Mouse (Mus musculus) mouse trophoblast stem cell (cell line): ENCODE measurements around the gene Uvrag.

ENCODE experiments used
- in situ Hi-C, 2 experiments: fragments of 300-500 bp; cut with MseI, MboI; formaldehyde crosslinking; loops; 2 replicates in 1 of 2; 3 replicates in 1 of 2; pipeline ENCODE4 v1.15.1; 2025

Uvrag gene

GRCm38 (mm10) chr7:99140984-99141918 lies at the start of gene Uvrag:
TSS of gene Uvrag (minus strand) at chr7:99141141.
- in situ Hi-C loops: no loop called here

- in situ Hi-C loops: no loop called here
Observed at GRCm38 (mm10) chr7:99189885-99190284, 48.9 kb upstream of the Uvrag start.

- in situ Hi-C loops: no loop called here
Observed at GRCm38 (mm10) chr7:99188630-99189029, 47.7 kb upstream of the Uvrag start.

- in situ Hi-C loops: no loop called here
Observed at GRCm38 (mm10) chr7:99187451-99187850, 46.5 kb upstream of the Uvrag start.

GRCm38 (mm10) chr7:99185405-99185804 lies 44.5 kb upstream of the Uvrag start:
- in situ Hi-C loops: no loop called here

- in situ Hi-C loops: no loop called here
Observed at GRCm38 (mm10) chr7:99183751-99184150, 42.8 kb upstream of the Uvrag start.

GRCm38 (mm10) chr7:99182432-99183172 lies 41.7 kb upstream of the Uvrag start, which contains the start of gene Dgat2:
TSS of gene Dgat2 (minus strand) at chr7:99182719.
- in situ Hi-C loops: no loop called here

GRCm38 (mm10) chr7:99181619-99182431 lies 40.9 kb upstream of the Uvrag start:
- in situ Hi-C loops: no loop called here

- in situ Hi-C loops: no loop called here
Observed at GRCm38 (mm10) chr7:99180162-99180561, 39.2 kb upstream of the Uvrag start.

- in situ Hi-C loops: no loop called here
Observed at GRCm38 (mm10) chr7:99179271-99179670, 38.3 kb upstream of the Uvrag start.

- in situ Hi-C loops: no loop called here
Observed at GRCm38 (mm10) chr7:99177386-99177785, 36.4 kb upstream of the Uvrag start.

GRCm38 (mm10) chr7:99175666-99176065 lies 34.7 kb upstream of the Uvrag start:
- in situ Hi-C loops: no loop called here

- in situ Hi-C loops: no loop called here
Observed at GRCm38 (mm10) chr7:99175118-99175517, 34.2 kb upstream of the Uvrag start.

GRCm38 (mm10) chr7:99174006-99174405 lies 33.1 kb upstream of the Uvrag start:
- in situ Hi-C loops: no loop called here

- in situ Hi-C loops: no loop called here
Observed at GRCm38 (mm10) chr7:99172898-99173297, 32.0 kb upstream of the Uvrag start.

- in situ Hi-C loops: no loop called here
Observed at GRCm38 (mm10) chr7:99171730-99172463, 31.0 kb upstream of the Uvrag start.

GRCm38 (mm10) chr7:99170519-99170918 lies 29.6 kb upstream of the Uvrag start:
- in situ Hi-C loops: no loop called here

GRCm38 (mm10) chr7:99169717-99170403 lies 28.9 kb upstream of the Uvrag start:
- in situ Hi-C loops: loop anchor here in 1 of 2 experiments (5.0 kb wide), 1 partner anchor 57 kb away; no protein-coding TSS in a partner anchor

- in situ Hi-C loops: loop anchor here in 1 of 2 experiments (5.0 kb wide), 1 partner anchor 59 kb away; no protein-coding TSS in a partner anchor
Observed at GRCm38 (mm10) chr7:99168756-99169155, 27.8 kb upstream of the Uvrag start.

- in situ Hi-C loops: loop anchor here in 1 of 2 experiments (5.0 kb wide), 1 partner anchor 59 kb away; no protein-coding TSS in a partner anchor
Observed at GRCm38 (mm10) chr7:99167939-99168338, 27.0 kb upstream of the Uvrag start.
